Mouse (Mus musculus) CH12.LX (cell line): Measurements from ENCODE around the gene Gm12184. TPM values are rescaled to one million over a fixed set of nuclear protein-coding genes. Genes with fewer than 3 reads are reported as not detected.

Source experiments
- DNase-seq: peaks from one replicate; pipeline ENCODE4 v3.0.0-alpha.2; 2013; ENCODE audit errors: extremely low read depth
- H3K27ac ChIP-seq: 2 replicates; pipeline ENCODE4 v1.5.1; 2012; ENCODE audit warnings: low read depth, mild to moderate bottlenecking, control low read depth, moderate library complexity; ENCODE audit not compliant: insufficient read depth
- H3K27me3 ChIP-seq: replicated peaks from 2 replicates; pipeline ENCODE3; 2012; ENCODE audit warnings: inconsistent platforms
- H3K36me3 ChIP-seq, 2 experiments: replicated peaks in 1 of 2; 2 replicates each; pipeline versions ENCODE3 to v1.6.1; 2012; ENCODE audit warnings: inconsistent platforms in 1 of 2, low read length in 1 of 2, mild to moderate bottlenecking in 1 of 2, mixed read lengths in 1 of 2, moderate library complexity in 1 of 2; ENCODE audit not compliant: control insufficient read depth in 1 of 2, insufficient read depth in 1 of 2
- H3K4me1 ChIP-seq, 2 experiments: 2 replicates each; pipeline ENCODE4 v1.6.1; 2012; ENCODE audit warnings: inconsistent platforms in 1 of 2, moderate library complexity in 1 of 2; ENCODE audit not compliant: insufficient read depth in 2 of 2, control insufficient read depth in 1 of 2
- H3K4me2 ChIP-seq: 2 replicates; pipeline ENCODE4 v1.6.1; 2012; ENCODE audit warnings: low read depth, mild to moderate bottlenecking, control low read depth; ENCODE audit not compliant: poor library complexity, insufficient read depth, severe bottlenecking
- H3K4me3 ChIP-seq, 3 experiments: fragments of 150-350 bp in 1 of 3; sonication (generic) in 1 of 3; replicated peaks in 1 of 3; 2 replicates each; pipeline versions ENCODE3 to v1.5.1; 2011 to 2012; ENCODE audit warnings: low read depth in 2 of 3, low read length in 2 of 3, mild to moderate bottlenecking in 2 of 3, moderate library complexity in 2 of 3, control low read depth in 1 of 3, improper control_type of control experiment in 1 of 3, inconsistent platforms in 1 of 3, mixed read lengths in 1 of 3; ENCODE audit not compliant: poor library complexity in 1 of 3
- H3K79me2 ChIP-seq: replicated peaks from 2 replicates; pipeline ENCODE4 v1.6.1; 2012; ENCODE audit warnings: mild to moderate bottlenecking, moderate library complexity; ENCODE audit not compliant: control insufficient read depth, poor library complexity, insufficient read depth, severe bottlenecking; ENCODE audit errors: extremely low read depth
- H3K9ac ChIP-seq: 2 replicates; pipeline ENCODE4 v1.6.1; 2012; ENCODE audit warnings: low read depth, mild to moderate bottlenecking, control low read depth, moderate library complexity; ENCODE audit not compliant: insufficient read depth
- H3K9me3 ChIP-seq: replicated peaks from 2 replicates; pipeline ENCODE3; 2012; ENCODE audit warnings: low read length, inconsistent platforms, mixed read lengths
- BHLHE40 ChIP-seq: IDR thresholded peaks from 2 replicates; pipeline ENCODE4 v1.6.1; 2011; ENCODE audit warnings: mild to moderate bottlenecking, low read depth, low read length, improper control_type of control experiment
- CHD1 ChIP-seq: IDR thresholded peaks from 2 replicates; pipeline ENCODE4 v1.6.1; 2012; ENCODE audit warnings: low read depth, low read length, improper control_type of control experiment, inconsistent platforms
- CHD2 ChIP-seq: IDR thresholded peaks from 2 replicates; pipeline ENCODE4 v1.6.1; 2011; ENCODE audit warnings: low read length, improper control_type of control experiment
- CTCF ChIP-seq, 2 experiments: IDR thresholded peaks in 1 of 2; conservative IDR thresholded peaks in 1 of 2; 2 replicates each; pipeline ENCODE4 v1.5.1; 2011 to 2012; ENCODE audit warnings: low read depth in 2 of 2, low read length in 2 of 2, improper control_type of control experiment in 1 of 2, inconsistent platforms in 1 of 2, mild to moderate bottlenecking in 1 of 2, moderate library complexity in 1 of 2
- E2F4 ChIP-seq: IDR thresholded peaks from 2 replicates; pipeline ENCODE4 v1.6.1; 2011; ENCODE audit warnings: low read depth, low read length, improper control_type of control experiment; ENCODE audit not compliant: insufficient replicate concordance
- ELF1 ChIP-seq: IDR thresholded peaks from 2 replicates; pipeline ENCODE4 v1.6.1; 2014; ENCODE audit warnings: low read depth, mild to moderate bottlenecking, inconsistent platforms, low read length, improper control_type of control experiment
- EP300 ChIP-seq: IDR thresholded peaks from 2 replicates; pipeline ENCODE4 v1.6.1; 2011; ENCODE audit warnings: low read length, improper control_type of control experiment
- ETS1 ChIP-seq: conservative IDR thresholded peaks from 2 replicates; pipeline ENCODE4 v1.6.1; 2012; ENCODE audit warnings: low read depth, mild to moderate bottlenecking, inconsistent platforms, low read length, improper control_type of control experiment, moderate library complexity
- HCFC1 ChIP-seq: IDR thresholded peaks from 2 replicates; pipeline ENCODE4 v1.6.1; 2012; ENCODE audit warnings: low read depth, mild to moderate bottlenecking, inconsistent platforms, low read length, improper control_type of control experiment
- IRF4 ChIP-seq: IDR thresholded peaks from 2 replicates; pipeline ENCODE4 v1.6.1; 2014; ENCODE audit warnings: low read depth, mild to moderate bottlenecking, inconsistent platforms, low read length, improper control_type of control experiment
- JUN ChIP-seq: IDR thresholded peaks from 2 replicates; pipeline ENCODE4 v1.6.1; 2011; ENCODE audit warnings: low read depth, mild to moderate bottlenecking, low read length, improper control_type of control experiment, moderate library complexity; ENCODE audit not compliant: insufficient read depth
- JUND ChIP-seq: conservative IDR thresholded peaks from 2 replicates; pipeline ENCODE4 v1.6.1; 2011; ENCODE audit warnings: low read depth, low read length, improper control_type of control experiment
- KAT2A ChIP-seq: IDR thresholded peaks from 2 replicates; pipeline ENCODE4 v1.6.1; 2012; ENCODE audit warnings: low read length, improper control_type of control experiment, inconsistent platforms; ENCODE audit not compliant: insufficient replicate concordance
- MAFK ChIP-seq: IDR thresholded peaks from 2 replicates; pipeline ENCODE4 v1.6.1; 2011; ENCODE audit warnings: low read length, improper control_type of control experiment; ENCODE audit not compliant: insufficient replicate concordance
- MAX ChIP-seq: IDR thresholded peaks from 2 replicates; pipeline ENCODE4 v1.6.1; 2011; ENCODE audit warnings: low read length, improper control_type of control experiment
- MAZ ChIP-seq: IDR thresholded peaks from 2 replicates; pipeline ENCODE4 v1.6.1; 2012; ENCODE audit warnings: low read depth, mild to moderate bottlenecking, inconsistent platforms, low read length, improper control_type of control experiment, moderate library complexity
- MEF2A ChIP-seq: IDR thresholded peaks from 2 replicates; pipeline ENCODE4 v1.6.1; 2014; ENCODE audit warnings: low read depth, mild to moderate bottlenecking, inconsistent platforms, low read length, improper control_type of control experiment, borderline replicate concordance
- MXI1 ChIP-seq: IDR thresholded peaks from 2 replicates; pipeline ENCODE4 v1.6.1; 2011; ENCODE audit warnings: mild to moderate bottlenecking, low read depth, low read length, improper control_type of control experiment
- MYC ChIP-seq: IDR thresholded peaks from 2 replicates; pipeline ENCODE4 v1.6.1; 2011; ENCODE audit warnings: low read depth, mild to moderate bottlenecking, improper control_type of control experiment, low read length
- NELFE ChIP-seq: IDR thresholded peaks from 2 replicates; pipeline ENCODE4 v1.6.1; 2011; ENCODE audit warnings: low read depth, low read length, improper control_type of control experiment
- NRF1 ChIP-seq: IDR thresholded peaks from 2 replicates; pipeline ENCODE4 v1.6.1; 2014; ENCODE audit warnings: low read depth, mild to moderate bottlenecking, inconsistent platforms, low read length, improper control_type of control experiment, moderate library complexity
- PAX5 ChIP-seq: IDR thresholded peaks from 2 replicates; pipeline ENCODE4 v1.6.1; 2012; ENCODE audit warnings: low read length, inconsistent platforms, mixed read lengths
- POLR2A ChIP-seq: IDR thresholded peaks from 2 replicates; pipeline ENCODE4 v1.6.1; 2011; ENCODE audit warnings: low read depth, mild to moderate bottlenecking, improper control_type of control experiment, low read length
- POLR2AphosphoS2 ChIP-seq: IDR thresholded peaks from 2 replicates; pipeline ENCODE4 v1.6.1; 2011; ENCODE audit warnings: low read depth, low read length, improper control_type of control experiment
- RAD21 ChIP-seq: IDR thresholded peaks from 2 replicates; pipeline ENCODE4 v1.6.1; 2011; ENCODE audit warnings: low read depth, mild to moderate bottlenecking, low read length, improper control_type of control experiment, moderate library complexity
- RCOR1 ChIP-seq: conservative IDR thresholded peaks from 2 replicates; pipeline ENCODE4 v1.6.1; 2012; ENCODE audit warnings: low read depth, mild to moderate bottlenecking, inconsistent platforms, low read length, improper control_type of control experiment
- SIN3A ChIP-seq: IDR thresholded peaks from 2 replicates; pipeline ENCODE4 v1.6.1; 2012; ENCODE audit warnings: low read length, improper control_type of control experiment, inconsistent platforms
- SMC3 ChIP-seq: IDR thresholded peaks from 2 replicates; pipeline ENCODE4 v1.6.1; 2011; ENCODE audit warnings: low read depth, low read length, improper control_type of control experiment
- TBP ChIP-seq: conservative IDR thresholded peaks from 2 replicates; pipeline ENCODE4 v1.6.1; 2011; ENCODE audit warnings: low read depth, low read length, improper control_type of control experiment
- TCF12 ChIP-seq: IDR thresholded peaks from 2 replicates; pipeline ENCODE4 v1.6.1; 2014; ENCODE audit warnings: low read depth, mild to moderate bottlenecking, inconsistent platforms, low read length, improper control_type of control experiment
- UBTF ChIP-seq: IDR thresholded peaks from 2 replicates; pipeline ENCODE4 v1.6.1; 2012; ENCODE audit warnings: low read depth, mild to moderate bottlenecking, inconsistent platforms, low read length, improper control_type of control experiment, moderate library complexity
- USF1 ChIP-seq: IDR thresholded peaks from 2 replicates; pipeline ENCODE4 v1.6.1; 2014; ENCODE audit warnings: low read depth, mild to moderate bottlenecking, inconsistent platforms, low read length, improper control_type of control experiment
- USF2 ChIP-seq: conservative IDR thresholded peaks from 2 replicates; pipeline ENCODE4 v1.6.1; 2011; ENCODE audit warnings: low read depth, low read length, improper control_type of control experiment
- ZC3H11A ChIP-seq: IDR thresholded peaks from 2 replicates; pipeline ENCODE4 v1.6.1; 2012; ENCODE audit warnings: low read depth, mild to moderate bottlenecking, inconsistent platforms, low read length, improper control_type of control experiment
- ZKSCAN1 ChIP-seq: IDR thresholded peaks from 2 replicates; pipeline ENCODE4 v1.6.1; 2012; ENCODE audit warnings: low read depth, inconsistent platforms, low read length, improper control_type of control experiment, borderline replicate concordance
- ZMIZ1 ChIP-seq: IDR thresholded peaks from 2 replicates; pipeline ENCODE4 v1.6.1; 2012; ENCODE audit warnings: low read depth, mild to moderate bottlenecking, inconsistent platforms, low read length, improper control_type of control experiment
- ZNF384 ChIP-seq: IDR thresholded peaks from 2 replicates; pipeline ENCODE4 v1.6.1; 2012; ENCODE audit warnings: low read depth, low read length, improper control_type of control experiment, inconsistent platforms
- dilution Hi-C: fragments of 300-500 bp; cut with MboI; formaldehyde crosslinking; loops from 2 replicates; pipeline ENCODE4 v1.14.3; 2020; ENCODE audit warnings: low sequenced_read_pairs; ENCODE audit not compliant: extremely low pct_unique_long_range_greater_than_20kb, extremely low pct_ligation_motif_present
- in situ Hi-C: fragments of 300-500 bp; cut with MboI; formaldehyde crosslinking; loops from 3 replicates; pipeline ENCODE4 v1.14.3; 2019; ENCODE audit warnings: low sequenced_read_pairs, low pct_ligation_motif_present, low pct_unique_long_range_greater_than_20kb, mixed read lengths
- polyA plus RNA-seq: library from polyadenylated mRNA; unstranded; fragments of >175 nt; gene quantifications from 2 replicates; pipeline ENCODE4 v1.2.1, GENCODE M21; 2012; ENCODE audit warnings: low read depth; ENCODE audit not compliant: insufficient read length
- total RNA-seq, 2 experiments: library from RNA; depleted of rRNA; stranded (reverse); fragments of 300-350 nt in 1 of 2; fragments of >200 nt in 1 of 2; gene quantifications; 2 replicates each; pipeline ENCODE4 v1.2.3; 2012 to 2014

Gene Gm12184
- total and polyA plus RNA-seq, 3 experiments, result 5.6 to 51.6 (median 7.1) TPM

DNA sequence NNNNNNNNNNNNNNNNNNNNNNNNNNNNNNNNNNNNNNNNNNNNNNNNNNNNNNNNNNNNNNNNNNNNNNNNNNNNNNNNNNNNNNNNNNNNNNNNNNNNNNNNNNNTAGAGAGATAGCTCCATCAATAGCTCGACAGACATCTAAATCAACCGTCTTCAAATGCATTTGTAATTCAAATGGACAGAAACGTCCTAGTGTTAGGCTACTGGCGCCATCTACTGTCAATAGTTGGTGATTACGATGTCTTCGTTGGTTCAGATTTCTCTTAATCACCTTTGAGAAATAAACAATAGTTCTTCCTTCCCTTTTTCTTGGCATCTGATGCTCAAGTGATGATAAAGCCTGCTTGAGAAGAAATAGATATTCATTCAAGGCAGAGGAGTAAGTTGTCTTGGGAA, 32.6 kb upstream of the Gm12184 start:
- in situ Hi-C loops, result loop anchor here (5.0 to 25.0 kb wide), 3 partner anchors 72 to 553 kb away; partner anchors contain the start of gene Olfr1389
- TF ChIP-seq ZKSCAN1, result no peak
- TF ChIP-seq ZMIZ1, result no peak
- peak; percentile 89 for TF ChIP-seq ZC3H11A
- TF ChIP-seq ZNF384, result peak; percentile 72
- TF ChIP-seq TBP, result no peak
- 0 out of 2 replicates have a peak, but pooled peaks have one; percentile 26 for TF ChIP-seq ELF1
- peak; percentile 61 for TF ChIP-seq JUND
- TF ChIP-seq MAZ, result no peak
- no peak for TF ChIP-seq UBTF
- TF ChIP-seq MAX, result 0 out of 2 replicates have a peak, but pooled peaks have one; percentile 15
- TF ChIP-seq IRF4, result peak; percentile 40; the same call in 1 of the 2 replicates
- no peak for TF ChIP-seq POLR2A
- TF ChIP-seq NRF1, result no peak
- TF ChIP-seq MXI1, result peak; percentile 46; the same call in 1 of the 2 replicates
- TF ChIP-seq BHLHE40, result no peak
- TF ChIP-seq MYC, result no peak
- TF ChIP-seq MAFK, result no peak
- TF ChIP-seq HCFC1, result no peak
- TF ChIP-seq E2F4, result 0 out of 2 replicates have a peak, but pooled peaks have one; percentile 21
- peak; percentile 83; the same call in 1 of the 2 replicates for TF ChIP-seq SIN3A
- TF ChIP-seq RAD21, result peak; percentile 100
- TF ChIP-seq MEF2A, result no peak
- TF ChIP-seq CHD2, result no peak
- TF ChIP-seq JUN, result no peak
- no peak for TF ChIP-seq POLR2AphosphoS2
- no peak for TF ChIP-seq PAX5
- peak; percentile 39; the same call in 1 of the 2 replicates for TF ChIP-seq NELFE
- TF ChIP-seq SMC3, result peak; percentile 90
- no peak for TF ChIP-seq KAT2A
- TF ChIP-seq CHD1, result no peak
- peak; percentile 69 to 99 for TF ChIP-seq CTCF (conservative IDR thresholded peaks at IDR 0.05 in 1 of 2, IDR thresholded peaks at IDR 0.05 in 1 of 2; ENCODE audit: low read depth in 2 of 2, low read length in 2 of 2)
- no peak for TF ChIP-seq ETS1
- TF ChIP-seq TCF12, result peak; percentile 15; the same call in 1 of the 2 replicates
- no peak for TF ChIP-seq USF1
- TF ChIP-seq USF2, result no peak
- no peak for TF ChIP-seq EP300
- no peak for TF ChIP-seq RCOR1
- H3K36me3 ChIP-seq, result peaks cover 0 to 9% of the 10 kb centered on the region in 2 experiments
- peaks cover 3% of the 10 kb centered on the region for H3K9me3 ChIP-seq
- H3K4me3 ChIP-seq, result peak overlapping the region; percentile 58 to 66 (median 66)
- H3K4me2 ChIP-seq, result peak overlapping the region; percentile 76
- H3K27me3 ChIP-seq, result peaks cover 2% of the 10 kb centered on the region
- H3K79me2 ChIP-seq, result no peaks in the 10 kb centered on the region
- no peak overlapping the region for H3K27ac ChIP-seq
- H3K4me1 ChIP-seq, result peaks cover 0 to 22% of the 10 kb centered on the region in 2 experiments; a peak in 2 of 4 replicates
- peak overlapping the region; percentile 59 for H3K9ac ChIP-seq
- dilution Hi-C loops, result no loop called here
- peak; percentile 89 for DNase-seq
